ENCODE assay signal across 8 mouse cellular contexts in the genomic region with DNA sequence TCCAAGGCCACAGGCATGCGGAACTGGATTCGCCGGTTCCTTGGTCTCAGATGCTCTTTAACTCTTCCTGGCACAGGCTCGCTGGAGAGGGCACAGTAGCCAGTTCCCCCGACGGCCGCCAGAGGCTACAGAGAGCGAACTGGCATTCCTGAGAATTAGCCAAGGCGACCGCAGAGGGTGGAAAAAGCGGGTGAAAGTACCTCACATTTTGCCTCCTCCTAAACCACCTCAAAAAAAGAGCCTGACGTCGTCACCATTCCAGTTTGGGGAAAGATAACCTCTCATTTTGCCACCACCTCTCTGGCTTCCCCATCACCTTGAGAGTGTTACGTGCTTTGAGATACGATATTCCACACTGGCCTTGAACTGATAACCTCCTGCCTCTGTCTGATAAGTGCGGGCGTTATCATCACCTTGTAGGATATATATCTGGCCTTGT. TPM values are rescaled to one million over a fixed set of nuclear protein-coding genes. Genes with fewer than 3 reads are reported as not detected.
A peak's percentile ranks its signal among the peaks of the same experiment; 100 is the strongest.
DNase-seq lines count a peak whose midpoint lies in the region; ATAC-seq and TF ChIP-seq lines count a peak whose summit lies in the region.

No protein-coding gene starts in this region.

- peak overlapping the region; percentile 80 for H3K4me2 ChIP-seq in embryonic facial prominence, embryonic 15.5 days (replicated peaks)
- H3K4me2 ChIP-seq in limb, embryonic 13.5 days (replicated peaks) = peak overlapping the region; percentile 91
- H3K4me2 ChIP-seq in midbrain, embryonic 14.5 days (ENCODE audit: low read length) = peak overlapping the region; percentile 88

- no peaks in the 10 kb centered on the region for H3K27me3 ChIP-seq in embryonic facial prominence, embryonic 15.5 days
- H3K27me3 ChIP-seq in limb, embryonic 13.5 days = no peaks in the 10 kb centered on the region
- H3K27me3 ChIP-seq in midbrain, embryonic 14.5 days (ENCODE audit: control insufficient read depth, insufficient read depth, low read length) = no peaks in the 10 kb centered on the region
- H3K27me3 ChIP-seq in spleen, adult 2 months (ENCODE audit: control insufficient read depth, insufficient read depth, low read length) = no peaks in the 10 kb centered on the region

- H3K9ac ChIP-seq in embryonic facial prominence, embryonic 15.5 days = peak overlapping the region; percentile 71
- peak overlapping the region; percentile 89 for H3K9ac ChIP-seq in limb, embryonic 13.5 days
- H3K9ac ChIP-seq in midbrain, embryonic 14.5 days (replicated peaks; ENCODE audit: low read length) = peak overlapping the region; percentile 89; the same call in 1 of the 2 replicates

- peak overlapping the region; percentile 56 for H3K4me3 ChIP-seq in bone marrow, adult 2 months (replicated peaks; ENCODE audit: control insufficient read depth, low read depth, low read length)
- H3K4me3 ChIP-seq in embryonic facial prominence, embryonic 15.5 days (replicated peaks) = peak overlapping the region; percentile 83
- H3K4me3 ChIP-seq in limb, embryonic 13.5 days = peak overlapping the region; percentile 70
- peak overlapping the region; percentile 64 for H3K4me3 ChIP-seq in midbrain, embryonic 14.5 days (replicated peaks; ENCODE audit: low read depth, low read length)
- H3K4me3 ChIP-seq in spleen, adult 2 months (ENCODE audit: extremely low read depth, insufficient read depth, insufficient read length) = peak overlapping the region; percentile 78

- ATAC-seq in embryonic facial prominence, embryonic 15.5 days (ENCODE audit: insufficient number of reproducible peaks, low FRiP score, low TSS enrichment, low read depth) = peak; percentile 20
- peak; percentile 16; the same call in 1 of the 2 replicates for ATAC-seq in limb, embryonic 13.5 days (ENCODE audit: low FRiP score, low read depth)
- ATAC-seq in midbrain, embryonic 14.5 days (ENCODE audit: low FRiP score, low TSS enrichment) = peak; percentile 15; the same call in 1 of the 2 replicates

- peak; percentile 55; the same call in 1 of the 2 replicates for TF ChIP-seq CTCF in bone marrow, adult 2 months (IDR thresholded peaks at IDR 0.05; ENCODE audit: control insufficient read depth, insufficient read depth, low read length)
- TF ChIP-seq CTCF in spleen, adult 2 months (IDR thresholded peaks at IDR 0.05; ENCODE audit: extremely low read depth, insufficient read depth, insufficient read length, insufficient replicate concordance) = peak; percentile 56; the same call in 1 of the 2 replicates

- DNase-seq in 3T3-L1 (ENCODE audit: low read depth, low spot score) = peak; percentile 94
- DNase-seq in heart, adult 8-10 months (ENCODE audit: low spot score) = peak; percentile 66
- DNase-seq in kidney, adult 9 months = peak; percentile 95
- peak; percentile 92 for DNase-seq in midbrain, embryonic 14.5 days
- peak in 1 of 2 experiments; percentile 54 for DNase-seq in spleen, adult 2 months (ENCODE audit: low read depth in 1 of 2, low spot score in 2 of 2)

- peaks cover 15% of the 10 kb centered on the region; the same call in 1 of the 2 replicates for H3K36me3 ChIP-seq in embryonic facial prominence, embryonic 15.5 days
- peaks cover 13% of the 10 kb centered on the region; the same call in 1 of the 2 replicates for H3K36me3 ChIP-seq in limb, embryonic 13.5 days
- peaks cover 4% of the 10 kb centered on the region; the same call in 1 of the 2 replicates for H3K36me3 ChIP-seq in midbrain, embryonic 14.5 days (ENCODE audit: control insufficient read depth, insufficient read depth, low read length)
- peaks cover 3% of the 10 kb centered on the region; the same call in 1 of the 2 replicates for H3K36me3 ChIP-seq in spleen, adult 2 months (ENCODE audit: control insufficient read depth, insufficient read depth, low read length)

- peak overlapping the region; percentile 98; the same call in 1 of the 2 replicates for H3K27ac ChIP-seq in bone marrow, adult 2 months (ENCODE audit: control insufficient read depth, insufficient read depth, low read depth, low read length, poor library complexity)
- peak overlapping the region; percentile 100 for H3K27ac ChIP-seq in embryonic facial prominence, embryonic 15.5 days (replicated peaks)
- H3K27ac ChIP-seq in limb, embryonic 13.5 days = peak overlapping the region; percentile 98
- H3K27ac ChIP-seq in midbrain, embryonic 14.5 days (replicated peaks; ENCODE audit: low read depth, low read length) = peak overlapping the region; percentile 98
- H3K27ac ChIP-seq in spleen, adult 2 months (ENCODE audit: insufficient read depth, low read length) = peak overlapping the region; percentile 99

- WGBS in bone marrow, adult 2 months = 1% methylated on average over 17 of the region's 17 CpGs
- WGBS in embryonic facial prominence, embryonic 15.5 days = 2% methylated on average over 17 of the region's 17 CpGs
- WGBS in limb, embryonic 13.5 days = 4% methylated on average over 17 of the region's 17 CpGs
- 2% methylated on average over 17 of the region's 17 CpGs for WGBS in midbrain, embryonic 14.5 days
- 3% methylated on average over 17 of the region's 17 CpGs for WGBS in spleen, adult 2 months

- peak; percentile 25; the same call in 1 of the 2 replicates for TF ChIP-seq POLR2A in bone marrow, adult 2 months (IDR thresholded peaks at IDR 0.05; ENCODE audit: borderline replicate concordance, control insufficient read depth, low read depth, low read length)
- no peak for TF ChIP-seq POLR2A in spleen, adult 2 months (IDR thresholded peaks at IDR 0.05; ENCODE audit: low read depth, low read length)

- no peaks in the 10 kb centered on the region for H3K9me3 ChIP-seq in embryonic facial prominence, embryonic 15.5 days (replicated peaks)
- no peaks in the 10 kb centered on the region for H3K9me3 ChIP-seq in limb, embryonic 13.5 days
- H3K9me3 ChIP-seq in midbrain, embryonic 14.5 days (ENCODE audit: control insufficient read depth, low read length) = no peaks in the 10 kb centered on the region

- no peaks in the 10 kb centered on the region; the same call in 1 of the 2 replicates for H3K4me1 ChIP-seq in bone marrow, adult 2 months (ENCODE audit: control insufficient read depth, insufficient read depth, low read length)
- H3K4me1 ChIP-seq in embryonic facial prominence, embryonic 15.5 days = peaks cover 58% of the 10 kb centered on the region
- peaks cover 38% of the 10 kb centered on the region for H3K4me1 ChIP-seq in limb, embryonic 13.5 days
- peaks cover 15% of the 10 kb centered on the region for H3K4me1 ChIP-seq in midbrain, embryonic 14.5 days (ENCODE audit: control insufficient read depth, insufficient read depth, low read length)
- H3K4me1 ChIP-seq in spleen, adult 2 months (ENCODE audit: control insufficient read depth, insufficient read depth, insufficient read length) = peaks cover 12% of the 10 kb centered on the region; the same call in 1 of the 2 replicates

RNA-seq across cellular contexts. Expression of gene Gga1, which starts 0.7 kb away (rescaled TPM):
- 25.8 and 55.3 TPM in 2 replicates for polyA plus RNA-seq in bone marrow, adult 2 months (2011; ENCODE audit: insufficient read depth, insufficient read length, low replicate concordance, missing spikeins)
- 56.0 and 62.0 TPM in 2 replicates for polyA plus RNA-seq in embryonic facial prominence, embryonic 15.5 days (2015; fragmentation: Nextera tagmentation; extraction: Ambion mirVana)
- 10 to 100 TPM; 44.8 to 49.1 (median 46.3) TPM for total RNA-seq in heart, adult 8-10 months (2022)
- polyA plus RNA-seq in limb, embryonic 13.5 days (2015; fragmentation: Nextera tagmentation; extraction: Ambion mirVana) = 42.0 and 46.5 TPM in 2 replicates
- 37.3 and 42.0 TPM in 2 replicates for polyA plus RNA-seq in midbrain, embryonic 14.5 days (2014; fragmentation: Nextera tagmentation; extraction: Ambion mirVana)
- polyA plus RNA-seq in spleen, adult 2 months (2012; rRNA removed) = 70.2 and 89.3 TPM in 2 replicates

RNA-seq across cellular contexts. Expression of gene Lgals2, which starts 20.9 kb away (rescaled TPM):
- not detected in 2 replicates for polyA plus RNA-seq in bone marrow, adult 2 months (2011; ENCODE audit: insufficient read depth, insufficient read length, low replicate concordance, missing spikeins)
- 1.0 TPM in 2 replicates for polyA plus RNA-seq in embryonic facial prominence, embryonic 15.5 days (2015; fragmentation: Nextera tagmentation; extraction: Ambion mirVana)
- under 1 TPM in 1 of 4 experiments, not detected in 3; 0.65 TPM for total RNA-seq in heart, adult 8-10 months (2022)
- 0.47 and 0.53 TPM in 2 replicates for polyA plus RNA-seq in limb, embryonic 13.5 days (2015; fragmentation: Nextera tagmentation; extraction: Ambion mirVana)
- not detected in 2 replicates for polyA plus RNA-seq in midbrain, embryonic 14.5 days (2014; fragmentation: Nextera tagmentation; extraction: Ambion mirVana)
- polyA plus RNA-seq in spleen, adult 2 months (2012; rRNA removed) = 0.32 and 0.73 TPM in 2 replicates

RNA-seq across cellular contexts. Expression of gene Gm49510, which starts 23.2 kb away (rescaled TPM):
- polyA plus RNA-seq in bone marrow, adult 2 months (2011; ENCODE audit: insufficient read depth, insufficient read length, low replicate concordance, missing spikeins) = not detected in 2 replicates
- polyA plus RNA-seq in embryonic facial prominence, embryonic 15.5 days (2015; fragmentation: Nextera tagmentation; extraction: Ambion mirVana) = 0.71 and 0.85 TPM in 2 replicates
- total RNA-seq in heart, adult 8-10 months (2022) = not detected
- polyA plus RNA-seq in limb, embryonic 13.5 days (2015; fragmentation: Nextera tagmentation; extraction: Ambion mirVana) = 0.34 and 0.71 TPM in 2 replicates
- polyA plus RNA-seq in midbrain, embryonic 14.5 days (2014; fragmentation: Nextera tagmentation; extraction: Ambion mirVana) = not detected in 2 replicates
- polyA plus RNA-seq in spleen, adult 2 months (2012; rRNA removed) = 0.12 and 0.13 TPM in 2 replicates

RNA-seq across cellular contexts. Expression of gene Sh3bp1, which starts 23.3 kb away (rescaled TPM):
- 18.9 and 63.2 TPM in 2 replicates for polyA plus RNA-seq in bone marrow, adult 2 months (2011; ENCODE audit: insufficient read depth, insufficient read length, low replicate concordance, missing spikeins)
- 56.7 and 68.1 TPM in 2 replicates for polyA plus RNA-seq in embryonic facial prominence, embryonic 15.5 days (2015; fragmentation: Nextera tagmentation; extraction: Ambion mirVana)
- 1 to 10 TPM; 2.6 to 6.3 (median 4.1) TPM for total RNA-seq in heart, adult 8-10 months (2022)
- polyA plus RNA-seq in limb, embryonic 13.5 days (2015; fragmentation: Nextera tagmentation; extraction: Ambion mirVana) = 43.7 and 51.3 TPM in 2 replicates
- polyA plus RNA-seq in midbrain, embryonic 14.5 days (2014; fragmentation: Nextera tagmentation; extraction: Ambion mirVana) = 1.7 and 2.9 TPM in 2 replicates
- polyA plus RNA-seq in spleen, adult 2 months (2012; rRNA removed) = 182 and 272 TPM in 2 replicates

RNA-seq across cellular contexts. Expression of gene Cdc42ep1, which starts 33.9 kb away (rescaled TPM):
- 6.6 and 9.4 TPM in 2 replicates for polyA plus RNA-seq in bone marrow, adult 2 months (2011; ENCODE audit: insufficient read depth, insufficient read length, low replicate concordance, missing spikeins)
- 41.5 and 43.8 TPM in 2 replicates for polyA plus RNA-seq in embryonic facial prominence, embryonic 15.5 days (2015; fragmentation: Nextera tagmentation; extraction: Ambion mirVana)
- 10 to 100 TPM; 30.5 to 40.3 (median 39.1) TPM for total RNA-seq in heart, adult 8-10 months (2022)
- polyA plus RNA-seq in limb, embryonic 13.5 days (2015; fragmentation: Nextera tagmentation; extraction: Ambion mirVana) = 17.9 and 19.1 TPM in 2 replicates
- polyA plus RNA-seq in midbrain, embryonic 14.5 days (2014; fragmentation: Nextera tagmentation; extraction: Ambion mirVana) = 7.8 and 8.8 TPM in 2 replicates
- polyA plus RNA-seq in spleen, adult 2 months (2012; rRNA removed) = 29.6 and 31.3 TPM in 2 replicates
